Mouse (Mus musculus) neural tube, embryonic 11.5 days (tissue): ENCODE data around the gene Tmem247. TPM values are rescaled to one million over a fixed set of nuclear protein-coding genes. Genes with fewer than 3 reads are reported as not detected.

Source experiments
- ATAC-seq: fragments of 200-750 bp; cut with Nextera tagmentation; 2 replicates; pipeline ENCODE4 v1.8.0; 2017; ENCODE audit warnings: moderate number of reproducible peaks, mild to moderate bottlenecking, moderate TSS enrichment, moderate library complexity; ENCODE audit not compliant: insufficient read depth, low FRiP score, low TSS enrichment
- DNase-seq: peaks from one replicate; pipeline ENCODE4 v3.0.0-alpha.2; 2015; ENCODE audit warnings: low spot score
- H3K27ac ChIP-seq: fragments of 300-500 bp; sonication (generic); 2 replicates; pipeline ENCODE4 v1.5.1; 2014; ENCODE audit warnings: low read depth, mild to moderate bottlenecking, low read length
- H3K27me3 ChIP-seq: fragments of 300-500 bp; sonication (generic); 2 replicates; pipeline ENCODE4 v1.6.1; 2014; ENCODE audit warnings: mild to moderate bottlenecking, low read length, mixed read lengths; ENCODE audit not compliant: control insufficient read depth, insufficient read depth
- H3K36me3 ChIP-seq: fragments of 300-500 bp; sonication (generic); 2 replicates; pipeline ENCODE4 v1.6.1; 2014; ENCODE audit warnings: mild to moderate bottlenecking, low read length, moderate library complexity, mixed read lengths; ENCODE audit not compliant: control insufficient read depth, insufficient read depth
- H3K4me1 ChIP-seq: fragments of 300-500 bp; sonication (generic); 2 replicates; pipeline ENCODE4 v1.6.1; 2014; ENCODE audit warnings: low read length, mixed read lengths; ENCODE audit not compliant: control insufficient read depth, insufficient read depth
- H3K4me2 ChIP-seq: fragments of 300-500 bp; sonication (generic); 2 replicates; pipeline ENCODE4 v1.6.1; 2014; ENCODE audit warnings: low read depth, mild to moderate bottlenecking, moderate library complexity
- H3K4me3 ChIP-seq: fragments of 300-500 bp; sonication (generic); 2 replicates; pipeline ENCODE4 v1.5.1; 2014; ENCODE audit warnings: low read depth, low read length
- H3K9ac ChIP-seq: fragments of 300-500 bp; sonication (generic); 2 replicates; pipeline ENCODE4 v1.6.1; 2014; ENCODE audit warnings: mild to moderate bottlenecking, low read length
- H3K9me3 ChIP-seq: fragments of 300-500 bp; sonication (generic); 2 replicates; pipeline ENCODE4 v1.6.1; 2016; ENCODE audit warnings: low read length; ENCODE audit not compliant: control insufficient read depth
- WGBS: fragments of 180-500 bp; shearing (Covaris S2); extraction: QIAGEN DNeasy Blood & Tissue Kit; methylation state at CpG from one replicate; pipeline ENCODE4 v1.1.7; 2014; 5-methylcytosine and 5-hydroxymethylcytosine counted together
- polyA plus RNA-seq: library from polyadenylated mRNA; unstranded; fragments of >200 nt; fragmentation: Nextera tagmentation; extraction: Ambion mirVana; gene quantifications from 2 replicates; pipeline ENCODE4 v1.2.1, GENCODE M21; 2014

Gene Tmem247
- polyA plus RNA-seq, 1 experiment from 2014 or later = not detected

- H3K4me1 ChIP-seq = peaks cover under 1% of the 10 kb centered on the region; the same call in 1 of the 2 replicates
- no peak overlapping the region for H3K27ac ChIP-seq
- H3K9ac ChIP-seq = no peak overlapping the region
- DNase-seq (no peak), ATAC-seq (no peak)
- WGBS = 93% methylated on average over 15 of the region's 15 CpGs
- no peak overlapping the region for H3K4me2 ChIP-seq
- H3K27me3 ChIP-seq = no peaks in the 10 kb centered on the region
- no peak overlapping the region for H3K4me3 ChIP-seq
- no peaks in the 10 kb centered on the region for H3K9me3 ChIP-seq
- H3K36me3 ChIP-seq = peaks cover 3% of the 10 kb centered on the region; the same call in 1 of the 2 replicates
Observed at GRCm38 (mm10) chr17:86970026-86970750, 53.0 kb downstream of the Tmem247 start.

- no peaks in the 10 kb centered on the region for H3K27me3 ChIP-seq
- H3K4me3 ChIP-seq = no peak overlapping the region
- DNase-seq (no peak), ATAC-seq (no peak)
- H3K27ac ChIP-seq = no peak overlapping the region
- no peak overlapping the region for H3K9ac ChIP-seq
- H3K4me1 ChIP-seq = no peaks in the 10 kb centered on the region
- peaks cover 3% of the 10 kb centered on the region; the same call in 1 of the 2 replicates for H3K36me3 ChIP-seq
- 88% methylated on average over 5 of the region's 5 CpGs for WGBS
- no peaks in the 10 kb centered on the region for H3K9me3 ChIP-seq
- no peak overlapping the region for H3K4me2 ChIP-seq
Observed at GRCm38 (mm10) chr17:86971036-86971435, 53.9 kb downstream of the Tmem247 start.

GRCm38 (mm10) chr17:86971860-86972259, 54.7 kb downstream of the Tmem247 start:
- Histone ChIP-seq H3K4me3 (no peak overlapping the region), H3K9ac (no peak overlapping the region), H3K9me3 (no peaks in the 10 kb centered on the region), H3K36me3 (peaks cover 3% of the 10 kb centered on the region; the same call in 1 of the 2 replicates), H3K27ac (no peak overlapping the region), H3K4me2 (no peak overlapping the region), H3K27me3 (no peaks in the 10 kb centered on the region), H3K4me1 (no peaks in the 10 kb centered on the region)
- WGBS = 92% methylated on average over 7 of the region's 7 CpGs
- no peak for ATAC-seq
- no peak for DNase-seq

Other genes with a start within 250 kb of the Tmem247 start
- 8.7 and 9.5 TPM in 2 replicates for gene Epas1, start 163.6 kb upstream of the Tmem247 start, polyA plus RNA-seq
- not detected in 2 replicates for gene Atp6v1e2, start 30.5 kb downstream of the Tmem247 start, polyA plus RNA-seq
- 12.2 and 13.8 TPM in 2 replicates for gene Rhoq, start 45.7 kb downstream of the Tmem247 start, polyA plus RNA-seq
- 39.2 and 42.0 TPM in 2 replicates for gene Pigf, start 108.1 kb downstream of the Tmem247 start, polyA plus RNA-seq
- gene Cript, start 108.2 kb downstream of the Tmem247 start, polyA plus RNA-seq = 180 and 192 TPM in 2 replicates
- 15.4 and 16.8 TPM in 2 replicates for gene Socs5, start 190.3 kb downstream of the Tmem247 start, polyA plus RNA-seq